Mouse (Mus musculus) embryonic facial prominence, embryonic 11.5 days (tissue): ENCODE data around the gene Tspan3. TPM values are rescaled to one million over a fixed set of nuclear protein-coding genes. Genes with fewer than 3 reads are reported as not detected.

Source experiments
- ATAC-seq: fragments of 200-750 bp; cut with Nextera tagmentation; replicated peaks from 2 replicates; pipeline ENCODE4 v1.8.0; 2017; ENCODE audit warnings: low read depth; ENCODE audit not compliant: insufficient number of reproducible peaks, low FRiP score, low TSS enrichment
- DNase-seq: peaks from one replicate; pipeline ENCODE4 v3.0.0-alpha.2; 2015; ENCODE audit warnings: low spot score
- H3K27ac ChIP-seq: fragments of 300-500 bp; sonication (generic); replicated peaks from 2 replicates; pipeline ENCODE4 v1.5.1; 2014; ENCODE audit warnings: mild to moderate bottlenecking, low read depth, low read length, control low read depth
- H3K27me3 ChIP-seq: fragments of 300-500 bp; sonication (generic); 2 replicates; pipeline ENCODE4 v1.6.1; 2014; ENCODE audit warnings: mild to moderate bottlenecking, low read length, moderate library complexity, mixed read lengths; ENCODE audit not compliant: control insufficient read depth, insufficient read depth
- H3K36me3 ChIP-seq: fragments of 300-500 bp; sonication (generic); replicated peaks from 2 replicates; pipeline ENCODE4 v1.6.1; 2014; ENCODE audit warnings: low read depth, mild to moderate bottlenecking, low read length, moderate library complexity, mixed read lengths; ENCODE audit not compliant: control insufficient read depth, insufficient read depth
- H3K4me1 ChIP-seq: fragments of 300-500 bp; sonication (generic); 2 replicates; pipeline ENCODE4 v1.6.1; 2014; ENCODE audit warnings: low read length, mixed read lengths; ENCODE audit not compliant: control insufficient read depth, insufficient read depth
- H3K4me2 ChIP-seq: fragments of 300-500 bp; sonication (generic); 2 replicates; pipeline ENCODE4 v1.6.1; 2014; ENCODE audit warnings: low read depth, mild to moderate bottlenecking, control low read depth, low read length, moderate library complexity
- H3K4me3 ChIP-seq: fragments of 300-500 bp; sonication (generic); 2 replicates; pipeline ENCODE4 v1.5.1; 2014; ENCODE audit warnings: low read depth, low read length, control low read depth
- H3K9ac ChIP-seq: fragments of 300-500 bp; sonication (generic); replicated peaks from 2 replicates; pipeline ENCODE4 v1.6.1; 2014; ENCODE audit warnings: mild to moderate bottlenecking, control low read depth, low read length
- H3K9me3 ChIP-seq: fragments of 300-500 bp; sonication (generic); replicated peaks from 2 replicates; pipeline ENCODE4 v1.6.1; 2016; ENCODE audit warnings: mild to moderate bottlenecking, low read length, inconsistent platforms, mixed read lengths; ENCODE audit not compliant: control insufficient read depth
- WGBS: fragments of 180-500 bp; shearing (Covaris S2); extraction: QIAGEN DNeasy Blood & Tissue Kit; methylation state at CpG from one replicate; pipeline ENCODE4 v1.1.7; 2014; 5-methylcytosine and 5-hydroxymethylcytosine counted together
- polyA plus RNA-seq: library from polyadenylated mRNA; unstranded; fragments of >200 nt; fragmentation: Nextera tagmentation; extraction: Ambion mirVana; gene quantifications from 2 replicates; pipeline ENCODE4 v1.2.1, GENCODE M21; 2014

The Tspan3 gene
- polyA plus RNA-seq, 1 experiment from 2014 or later = 449 TPM

GRCm38 (mm10) chr9:56200200-56200599 lies 34.9 kb upstream of the Tspan3 start:
- DNase-seq (peak; percentile 5), ATAC-seq (no peak)
- Histone ChIP-seq H3K4me2 (no peak overlapping the region), H3K27me3 (no peaks in the 10 kb centered on the region), H3K9me3 (no peaks in the 10 kb centered on the region), H3K9ac (no peak overlapping the region; the same call in 1 of the 2 replicates), H3K4me1 (no peaks in the 10 kb centered on the region), H3K36me3 (no peaks in the 10 kb centered on the region; the same call in 1 of the 2 replicates), H3K27ac (no peak overlapping the region), H3K4me3 (no peak overlapping the region)
- 68% methylated on average over 2 of the region's 2 CpGs for WGBS

GRCm38 (mm10) chr9:56196921-56197320 lies 31.6 kb upstream of the Tspan3 start:
- no peaks in the 10 kb centered on the region for H3K4me1 ChIP-seq
- H3K27me3 ChIP-seq = no peaks in the 10 kb centered on the region
- 87% methylated on average over 4 of the region's 4 CpGs for WGBS

DNA sequence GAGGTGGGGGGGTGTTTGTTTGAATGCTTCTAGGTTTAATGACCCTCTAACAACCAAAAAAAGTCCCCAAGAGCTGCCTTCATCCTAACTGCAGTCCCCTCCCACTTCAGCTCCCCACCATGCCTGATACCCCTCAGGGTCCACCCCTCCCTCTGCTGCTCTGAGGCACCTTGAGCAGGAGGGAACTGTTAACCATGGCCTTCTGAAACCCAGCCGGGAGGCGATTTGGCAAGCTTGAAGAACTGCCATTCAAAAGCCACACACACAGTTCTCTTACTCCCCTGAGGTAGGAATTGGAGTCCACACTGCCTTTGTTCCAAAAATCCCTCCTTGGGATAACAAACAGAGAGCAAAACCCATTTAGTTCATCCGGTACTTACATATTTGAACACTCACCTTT lies 29.9 kb upstream of the Tspan3 start:
- no peaks in the 10 kb centered on the region for H3K4me1 ChIP-seq
- H3K4me3 ChIP-seq = no peak overlapping the region
- H3K4me2 ChIP-seq = no peak overlapping the region
- ATAC-seq (no peak), DNase-seq (no peak)
- 43% methylated on average over 3 of the region's 3 CpGs for WGBS
- no peak overlapping the region for H3K27ac ChIP-seq
- H3K36me3 ChIP-seq = no peaks in the 10 kb centered on the region
- H3K27me3 ChIP-seq = no peaks in the 10 kb centered on the region
- H3K9ac ChIP-seq = no peak overlapping the region
- no peaks in the 10 kb centered on the region for H3K9me3 ChIP-seq

More at GRCm38 (mm10) chr9:56196921-56197320, 31.6 kb upstream of the Tspan3 start:
- no peak overlapping the region for H3K4me2 ChIP-seq
- DNase-seq (no peak), ATAC-seq (no peak)
- H3K36me3 ChIP-seq = no peaks in the 10 kb centered on the region
- H3K9me3 ChIP-seq = no peaks in the 10 kb centered on the region
- no peak overlapping the region for H3K27ac ChIP-seq
- H3K9ac ChIP-seq = no peak overlapping the region
- H3K4me3 ChIP-seq = no peak overlapping the region

GRCm38 (mm10) chr9:56191498-56192455 lies 26.5 kb upstream of the Tspan3 start:
- H3K36me3 ChIP-seq = no peaks in the 10 kb centered on the region
- H3K9ac ChIP-seq = no peak overlapping the region
- H3K4me2 ChIP-seq = no peak overlapping the region
- no peak for DNase-seq
- no peak overlapping the region for H3K4me3 ChIP-seq
- H3K27me3 ChIP-seq = no peaks in the 10 kb centered on the region
- no peaks in the 10 kb centered on the region for H3K4me1 ChIP-seq
- no peaks in the 10 kb centered on the region for H3K9me3 ChIP-seq
- H3K27ac ChIP-seq = 0 out of 2 replicates have a peak overlapping the region, but pooled peaks have one; percentile 13
- no peak for ATAC-seq
- 64% methylated on average over 11 of the region's 11 CpGs for WGBS

DNA sequence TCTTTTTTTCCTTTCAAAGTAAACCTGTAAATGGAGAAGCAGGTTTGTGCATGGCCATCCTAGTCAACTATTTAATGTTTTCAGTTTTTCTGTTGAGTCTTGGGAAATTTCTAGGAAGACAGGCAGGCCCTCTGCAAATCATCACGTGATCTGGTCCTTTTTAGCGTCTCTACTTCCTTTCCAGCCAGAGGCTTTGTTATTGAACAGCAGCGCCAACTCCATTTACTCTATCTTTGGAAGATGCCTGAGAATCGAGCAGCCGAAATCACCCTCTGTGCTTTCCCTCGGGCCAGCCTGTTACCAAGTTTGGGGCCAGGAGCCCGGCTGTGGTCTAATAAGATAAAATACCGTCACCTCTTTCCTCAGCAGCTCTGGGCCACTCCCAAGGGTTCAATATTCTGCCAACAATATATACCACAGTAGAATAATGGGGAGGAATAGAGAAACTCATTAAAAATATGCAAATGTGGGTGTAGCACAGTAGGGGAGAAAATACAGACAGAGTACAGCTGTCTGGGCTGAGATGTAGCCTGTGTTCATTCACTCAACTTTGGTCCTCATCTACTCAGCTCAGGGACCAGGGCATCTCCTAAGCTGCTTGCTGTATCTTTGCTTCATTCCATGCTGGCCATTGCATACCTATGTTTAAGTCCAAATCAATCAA lies 15.0 kb upstream of the Tspan3 start:
- H3K36me3 ChIP-seq = no peaks in the 10 kb centered on the region
- H3K4me1 ChIP-seq = no peaks in the 10 kb centered on the region
- ATAC-seq (no peak), DNase-seq (no peak)
- no peak overlapping the region for H3K4me3 ChIP-seq
- no peak overlapping the region for H3K4me2 ChIP-seq
- no peak overlapping the region for H3K9ac ChIP-seq
- WGBS = 41% methylated on average over 8 of the region's 8 CpGs
- H3K27ac ChIP-seq = no peak overlapping the region
- no peaks in the 10 kb centered on the region for H3K9me3 ChIP-seq
- no peaks in the 10 kb centered on the region for H3K27me3 ChIP-seq

- 76% methylated on average over 6 of the region's 6 CpGs for WGBS
- Histone ChIP-seq H3K27ac (no peak overlapping the region), H3K4me1 (no peaks in the 10 kb centered on the region), H3K9ac (no peak overlapping the region), H3K9me3 (no peaks in the 10 kb centered on the region), H3K36me3 (no peaks in the 10 kb centered on the region), H3K4me3 (no peak overlapping the region), H3K27me3 (no peaks in the 10 kb centered on the region), H3K4me2 (no peak overlapping the region)
- DNase-seq (peak; percentile 38), ATAC-seq (no peak)
Observed at GRCm38 (mm10) chr9:56179416-56180117, 14.3 kb upstream of the Tspan3 start.

- Histone ChIP-seq H3K4me3 (no peak overlapping the region), H3K9ac (no peak overlapping the region), H3K4me1 (no peaks in the 10 kb centered on the region), H3K4me2 (no peak overlapping the region), H3K27ac (no peak overlapping the region), H3K9me3 (no peaks in the 10 kb centered on the region), H3K36me3 (no peaks in the 10 kb centered on the region), H3K27me3 (no peaks in the 10 kb centered on the region)
- ATAC-seq (no peak), DNase-seq (no peak)
- WGBS = 70% methylated on average over 4 of the region's 4 CpGs
Observed at GRCm38 (mm10) chr9:56177354-56177753, 12.1 kb upstream of the Tspan3 start.
